Mouse (Mus musculus): ENCODE measurements around the gene Poc1a.

The Poc1a gene

GRCm38 (mm10) chr9:106369801-106370485 lies 89.1 kb downstream of the Poc1a start:
- peak; percentile 51 for DNase-seq

- DNase-seq: peak; percentile 34
These were observed 89.9 kb downstream of the Poc1a start for GRCm38 (mm10) chr9:106370620-106371383.

GRCm38 (mm10) chr9:106371384-106371671 lies 90.5 kb downstream of the Poc1a start:
- peak; percentile 27 for DNase-seq

GRCm38 (mm10) chr9:106371776-106372175 lies 90.9 kb downstream of the Poc1a start:
- DNase-seq: peak; percentile 37

GRCm38 (mm10) chr9:106372431-106373412 lies 91.9 kb downstream of the Poc1a start:
- no peak for DNase-seq

GRCm38 (mm10) chr9:106373973-106374372 lies 93.1 kb downstream of the Poc1a start:
- no peak for DNase-seq

GRCm38 (mm10) chr9:106377247-106377646 lies 96.4 kb downstream of the Poc1a start:
- DNase-seq: peak; percentile 31

GRCm38 (mm10) chr9:106378045-106378444 lies 97.2 kb downstream of the Poc1a start:
- DNase-seq: no peak

GRCm38 (mm10) chr9:106378753-106379152 lies 97.9 kb downstream of the Poc1a start:
- no peak for DNase-seq

- no peak for DNase-seq
These were observed 105.5 kb downstream of the Poc1a start for GRCm38 (mm10) chr9:106386181-106386864.

GRCm38 (mm10) chr9:106392828-106393527 lies 112.1 kb downstream of the Poc1a start:
- no peak for DNase-seq

GRCm38 (mm10) chr9:106393548-106393947 lies 112.7 kb downstream of the Poc1a start:
- DNase-seq: no peak

GRCm38 (mm10) chr9:106394649-106395602 lies 114.1 kb downstream of the Poc1a start:
- no peak for DNase-seq

- no peak for DNase-seq
These were observed 116.9 kb downstream of the Poc1a start for GRCm38 (mm10) chr9:106397733-106398132.

GRCm38 (mm10) chr9:106398667-106399311 lies 117.9 kb downstream of the Poc1a start:
- DNase-seq: no peak

- no peak for DNase-seq
These were observed 118.9 kb downstream of the Poc1a start for GRCm38 (mm10) chr9:106399808-106400207.

Measured in cerebellum, adult 9-10 months (tissue).